Mouse (Mus musculus) midbrain, embryonic 16.5 days (tissue): ENCODE measurements around the gene Otub2. TPM values are rescaled to one million over a fixed set of nuclear protein-coding genes. Genes with fewer than 3 reads are reported as not detected.

Experiments
- ATAC-seq: fragments of 200-750 bp; cut with Nextera tagmentation; 2 replicates; pipeline ENCODE4 v1.8.0; 2017; ENCODE audit warnings: moderate TSS enrichment
- H3K27ac ChIP-seq: fragments of 300-500 bp; sonication (generic); 2 replicates; pipeline ENCODE4 v1.5.1; 2014; ENCODE audit warnings: mild to moderate bottlenecking, low read length, mixed read lengths
- H3K27me3 ChIP-seq: fragments of 300-500 bp; sonication (generic); 2 replicates; pipeline ENCODE4 v1.6.1; 2014; ENCODE audit warnings: low read depth, low read length, mixed read lengths; ENCODE audit not compliant: control insufficient read depth, insufficient read depth
- H3K36me3 ChIP-seq: fragments of 300-500 bp; sonication (generic); 2 replicates; pipeline ENCODE4 v1.6.1; 2014; ENCODE audit warnings: mild to moderate bottlenecking, low read length, moderate library complexity, mixed read lengths; ENCODE audit not compliant: control insufficient read depth, insufficient read depth
- H3K4me1 ChIP-seq: fragments of 300-500 bp; sonication (generic); 2 replicates; pipeline ENCODE4 v1.6.1; 2014; ENCODE audit warnings: mild to moderate bottlenecking, low read length, mixed read lengths; ENCODE audit not compliant: control insufficient read depth, insufficient read depth
- H3K4me2 ChIP-seq: fragments of 300-500 bp; sonication (generic); 2 replicates; pipeline ENCODE4 v1.6.1; 2014; ENCODE audit warnings: mild to moderate bottlenecking, low read length, mixed read lengths
- H3K4me3 ChIP-seq: fragments of 300-500 bp; sonication (generic); 2 replicates; pipeline ENCODE4 v1.5.1; 2014; ENCODE audit warnings: low read depth, mild to moderate bottlenecking, low read length, moderate library complexity, mixed read lengths
- H3K9ac ChIP-seq: fragments of 300-500 bp; sonication (generic); 2 replicates; pipeline ENCODE4 v1.6.1; 2014; ENCODE audit warnings: low read depth, low read length, mixed read lengths
- H3K9me3 ChIP-seq: fragments of 300-500 bp; sonication (generic); replicated peaks from 2 replicates; pipeline ENCODE4 v1.6.1; 2014; ENCODE audit warnings: mild to moderate bottlenecking, low read length, mixed read lengths; ENCODE audit not compliant: control insufficient read depth, poor library complexity, severe bottlenecking
- WGBS: fragments of 180-500 bp; shearing (Covaris S2); extraction: QIAGEN DNeasy Blood & Tissue Kit; methylation state at CpG from one replicate; pipeline ENCODE4 v1.1.7; 2014; 5-methylcytosine and 5-hydroxymethylcytosine counted together
- polyA plus RNA-seq: library from polyadenylated mRNA; unstranded; fragments of >200 nt; fragmentation: Nextera tagmentation; extraction: Ambion mirVana; gene quantifications from 2 replicates; pipeline ENCODE4 v1.2.1, GENCODE M21; 2015

The Otub2 gene
- polyA plus RNA-seq, 1 experiment from 2014 or later: 24.4 TPM

DNA sequence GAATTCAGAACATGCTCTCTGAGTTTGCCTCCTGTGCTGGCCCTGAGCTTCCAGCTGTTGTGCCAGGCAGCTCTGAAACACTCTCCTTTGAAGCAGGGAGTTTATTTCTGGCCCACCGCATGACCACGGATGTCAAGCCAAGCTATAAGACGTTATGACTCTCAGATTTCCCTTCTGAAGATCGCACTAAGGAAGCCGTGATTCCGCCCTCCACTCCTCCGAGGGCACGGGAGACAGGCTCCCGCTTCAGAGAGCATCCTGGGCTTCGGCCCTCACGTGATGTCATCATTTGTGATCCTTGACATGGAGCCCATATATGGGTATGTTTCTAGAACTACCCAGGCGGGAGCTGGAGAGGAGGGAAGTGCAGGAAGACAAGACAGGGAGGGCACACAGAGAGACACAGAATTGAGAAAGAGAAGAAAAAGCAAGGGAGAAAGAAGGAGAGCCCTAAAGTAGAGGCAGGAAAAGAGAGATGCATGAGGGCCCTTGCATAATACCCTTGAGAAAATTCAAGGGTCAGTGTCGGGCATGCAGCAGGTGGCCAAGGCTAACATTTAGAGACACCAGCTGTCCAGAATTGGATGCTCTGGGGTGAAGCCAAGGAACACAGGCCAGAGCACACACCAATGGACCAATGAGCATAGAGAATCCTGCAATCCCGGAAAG is 32.6 kb upstream of the Otub2 start, which contains the start of gene Asb2:
TSS of gene Asb2 (minus strand) at position 256 of the 669 bp plus-strand sequence.
- no peaks in the 10 kb centered on the region for H3K27me3 ChIP-seq
- no peak within 1 kb of the TSS for H3K9ac ChIP-seq
- no peak within 1 kb of the TSS for H3K27ac ChIP-seq
- H3K4me1 ChIP-seq: no peaks in the 10 kb centered on the region
- H3K36me3 ChIP-seq: no peaks in the 10 kb centered on the region
- no peaks in the 10 kb centered on the region for H3K9me3 ChIP-seq
- ATAC-seq: no peak
- no peak within 1 kb of the TSS for H3K4me2 ChIP-seq
- 72% methylated on average over 14 of the region's 14 CpGs for WGBS
- H3K4me3 ChIP-seq: no peak within 1 kb of the TSS

DNA sequence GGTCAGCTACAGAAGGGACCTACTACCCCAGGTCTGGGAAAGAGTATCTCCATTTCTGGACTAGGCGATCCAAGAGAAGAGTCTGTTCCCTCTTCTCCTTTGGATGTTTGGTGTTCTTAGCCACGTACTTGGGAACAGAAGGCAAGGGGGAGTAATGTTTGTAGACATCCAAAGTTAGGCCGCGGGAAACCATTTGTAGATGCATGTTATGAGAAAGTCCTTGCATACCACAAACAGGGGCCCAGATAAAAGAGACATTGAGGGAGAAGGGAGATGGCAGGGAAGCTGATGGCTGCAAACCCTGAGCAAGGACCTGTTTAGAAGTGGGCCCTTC is 32.1 kb upstream of the Otub2 start:
- Histone ChIP-seq H3K36me3 (no peaks in the 10 kb centered on the region), H3K4me2 (no peak overlapping the region), H3K27me3 (no peaks in the 10 kb centered on the region), H3K27ac (no peak overlapping the region), H3K4me1 (no peaks in the 10 kb centered on the region), H3K9me3 (no peaks in the 10 kb centered on the region), H3K4me3 (no peak overlapping the region), H3K9ac (no peak overlapping the region)
- ATAC-seq: no peak
- WGBS: 98% methylated on average over 4 of the region's 4 CpGs

DNA sequence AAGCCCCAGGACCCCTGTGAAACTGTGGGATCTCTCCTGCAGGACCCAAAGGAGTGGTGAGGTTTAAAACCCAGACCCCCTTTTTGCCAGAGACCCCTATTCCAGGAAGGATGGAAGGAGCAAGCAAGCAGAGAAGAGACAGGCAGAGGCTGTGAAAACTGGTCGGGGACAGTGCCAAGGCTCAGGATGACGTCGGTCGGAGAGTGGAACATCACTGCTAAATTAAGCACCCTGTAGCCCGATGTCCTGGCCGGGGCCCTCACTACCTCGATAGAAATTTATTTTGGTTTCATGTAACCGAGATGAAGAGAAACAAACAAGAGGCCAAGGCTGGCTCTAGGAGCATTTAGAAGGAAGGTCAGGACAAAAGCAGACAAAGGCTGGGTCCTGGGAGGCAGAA is 30.3 kb upstream of the Otub2 start:
- H3K9me3 ChIP-seq: no peaks in the 10 kb centered on the region
- 79% methylated on average over 8 of the region's 8 CpGs for WGBS
- no peaks in the 10 kb centered on the region for H3K36me3 ChIP-seq
- H3K4me1 ChIP-seq: no peaks in the 10 kb centered on the region
- no peak overlapping the region for H3K4me2 ChIP-seq
- no peak overlapping the region for H3K9ac ChIP-seq
- H3K27me3 ChIP-seq: no peaks in the 10 kb centered on the region
- no peak for ATAC-seq
- no peak overlapping the region for H3K4me3 ChIP-seq
- no peak overlapping the region for H3K27ac ChIP-seq

DNA sequence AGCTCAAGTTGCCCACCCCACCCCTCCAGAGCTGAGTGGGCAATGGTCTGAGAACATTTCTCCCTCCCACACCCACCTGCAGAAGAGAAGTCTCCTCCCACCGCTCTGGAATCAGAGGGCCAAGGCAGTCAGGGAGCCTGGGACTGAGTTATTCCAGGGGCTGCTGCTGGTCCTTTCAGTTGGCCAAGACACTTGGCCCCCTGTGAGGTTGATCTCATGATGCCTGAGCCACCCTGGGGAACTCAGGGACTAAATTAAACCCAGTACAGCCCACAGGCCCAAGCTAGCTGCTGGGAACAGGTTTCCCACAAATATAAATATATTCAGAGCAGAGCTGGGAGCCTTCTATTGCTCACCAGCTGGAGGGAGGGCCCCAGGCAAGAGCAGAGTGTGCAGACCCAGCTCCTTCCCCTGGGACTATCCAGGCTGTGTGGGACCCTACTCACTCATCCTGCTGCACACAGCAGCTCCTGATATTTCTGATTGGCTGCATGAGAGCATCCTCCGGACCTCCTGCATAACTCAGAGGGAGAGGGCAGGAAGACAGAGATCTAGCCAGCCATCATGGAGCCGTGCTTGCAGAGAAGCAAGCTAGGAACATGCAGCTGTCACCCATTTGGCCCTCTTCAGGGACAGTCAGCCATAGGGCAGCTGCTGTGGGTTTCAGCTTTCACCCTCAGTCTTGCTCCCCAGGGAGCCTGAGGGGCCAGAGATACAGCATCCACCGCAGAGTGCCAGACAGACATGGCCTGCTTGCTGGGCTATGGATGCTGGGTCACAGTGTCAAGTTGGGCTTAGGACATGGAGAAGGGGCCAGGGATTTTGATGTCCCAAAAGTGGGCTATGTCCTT is 29.3 kb upstream of the Otub2 start:
- H3K27ac ChIP-seq: no peak overlapping the region
- no peaks in the 10 kb centered on the region for H3K27me3 ChIP-seq
- H3K4me2 ChIP-seq: no peak overlapping the region
- WGBS: 57% methylated on average over 4 of the region's 4 CpGs
- no peaks in the 10 kb centered on the region for H3K36me3 ChIP-seq
- H3K4me3 ChIP-seq: no peak overlapping the region
- no peaks in the 10 kb centered on the region for H3K4me1 ChIP-seq
- H3K9ac ChIP-seq: no peak overlapping the region
- no peaks in the 10 kb centered on the region for H3K9me3 ChIP-seq
- no peak for ATAC-seq

DNA sequence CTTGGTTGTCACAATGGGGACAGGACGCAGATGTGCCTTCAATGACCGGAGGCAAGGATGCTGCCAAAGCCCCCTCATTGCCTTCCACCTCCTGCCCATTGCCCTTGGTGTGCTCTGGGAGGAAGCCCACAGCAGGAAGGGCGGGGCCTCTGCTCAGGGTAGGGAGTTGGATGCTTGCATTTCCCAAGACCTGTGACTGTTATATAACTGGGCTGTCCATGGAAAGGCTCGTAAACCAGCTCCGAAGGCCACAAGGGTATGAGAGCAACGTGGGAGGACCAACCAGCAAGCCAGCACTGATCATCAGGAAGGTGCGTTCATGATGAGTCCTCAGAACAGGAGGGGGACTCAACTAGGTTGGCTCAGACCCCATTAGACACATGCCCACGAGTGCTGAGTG is 27.7 kb upstream of the Otub2 start:
- WGBS: 86% methylated on average over 8 of the region's 8 CpGs
- Histone ChIP-seq H3K9ac (no peak overlapping the region), H3K4me3 (no peak overlapping the region), H3K9me3 (no peaks in the 10 kb centered on the region), H3K4me2 (no peak overlapping the region), H3K27ac (no peak overlapping the region), H3K27me3 (no peaks in the 10 kb centered on the region), H3K4me1 (no peaks in the 10 kb centered on the region), H3K36me3 (no peaks in the 10 kb centered on the region)
- ATAC-seq: no peak

DNA sequence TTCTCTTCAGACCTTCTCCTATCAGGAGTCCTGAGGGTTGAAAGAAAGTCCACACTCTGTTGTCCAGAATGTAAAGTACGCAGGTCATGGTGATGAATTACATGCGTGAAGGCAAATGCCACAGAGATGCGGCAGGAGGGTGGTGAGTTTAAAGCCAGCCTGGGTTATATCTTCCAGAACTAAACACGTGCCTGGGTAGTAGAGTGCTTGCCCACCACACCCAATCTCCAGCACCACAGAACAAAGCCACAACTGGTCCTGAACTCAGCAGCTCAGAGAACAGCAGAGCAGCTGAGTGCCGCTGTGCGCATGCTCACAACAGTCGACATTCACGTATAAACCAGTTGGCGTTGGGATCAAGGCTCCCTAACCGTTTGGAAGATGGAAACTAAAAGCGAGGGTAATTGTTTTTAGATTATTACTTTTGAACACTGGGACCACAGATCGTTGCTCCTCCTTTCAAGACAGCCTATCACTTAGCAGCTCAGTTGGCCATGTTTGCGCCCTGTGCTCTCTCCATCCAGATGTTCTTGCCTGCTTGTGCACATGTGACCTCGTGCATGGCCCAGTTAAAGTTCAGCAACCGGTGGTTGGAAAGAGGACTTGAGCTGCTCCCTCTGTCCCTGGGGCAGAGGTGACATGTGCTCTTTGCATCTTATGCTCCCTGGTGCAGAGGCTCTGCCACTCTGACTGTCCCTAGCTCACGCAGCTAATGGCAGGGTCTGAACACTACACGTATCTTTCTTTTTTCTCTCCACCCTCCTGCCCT is 26.8 kb upstream of the Otub2 start:
- no peak for ATAC-seq
- H3K36me3 ChIP-seq: no peaks in the 10 kb centered on the region
- no peaks in the 10 kb centered on the region for H3K9me3 ChIP-seq
- H3K4me2 ChIP-seq: no peak overlapping the region
- no peak overlapping the region for H3K9ac ChIP-seq
- H3K4me3 ChIP-seq: no peak overlapping the region
- H3K4me1 ChIP-seq: no peaks in the 10 kb centered on the region
- H3K27me3 ChIP-seq: no peaks in the 10 kb centered on the region
- WGBS: 90% methylated on average over 17 of the region's 17 CpGs
- H3K27ac ChIP-seq: no peak overlapping the region

DNA sequence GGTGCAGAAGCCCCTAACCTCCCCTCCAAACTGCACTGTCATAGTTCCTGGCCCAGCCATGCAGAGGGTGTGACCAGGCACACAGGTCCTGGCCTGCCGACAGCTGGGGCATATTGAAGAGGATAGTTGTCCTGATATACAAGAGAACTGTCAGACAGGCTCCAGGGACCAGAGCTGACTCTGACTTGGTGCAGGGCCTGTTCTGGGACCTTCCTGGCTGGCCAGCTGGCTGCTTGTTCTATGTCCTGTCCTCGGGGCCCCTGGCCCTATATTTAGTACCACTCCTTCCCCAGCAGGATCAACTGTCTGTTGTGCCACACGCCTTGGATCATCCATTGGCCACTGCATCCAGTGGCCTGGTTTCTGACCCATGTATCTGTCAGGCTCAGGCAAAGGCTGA is 26.1 kb upstream of the Otub2 start:
- no peak for ATAC-seq
- Histone ChIP-seq H3K4me2 (no peak overlapping the region), H3K36me3 (no peaks in the 10 kb centered on the region), H3K27ac (no peak overlapping the region), H3K27me3 (no peaks in the 10 kb centered on the region), H3K4me3 (no peak overlapping the region), H3K4me1 (no peaks in the 10 kb centered on the region), H3K9me3 (no peaks in the 10 kb centered on the region), H3K9ac (no peak overlapping the region)
- WGBS: 85% methylated on average over 3 of the region's 3 CpGs

DNA sequence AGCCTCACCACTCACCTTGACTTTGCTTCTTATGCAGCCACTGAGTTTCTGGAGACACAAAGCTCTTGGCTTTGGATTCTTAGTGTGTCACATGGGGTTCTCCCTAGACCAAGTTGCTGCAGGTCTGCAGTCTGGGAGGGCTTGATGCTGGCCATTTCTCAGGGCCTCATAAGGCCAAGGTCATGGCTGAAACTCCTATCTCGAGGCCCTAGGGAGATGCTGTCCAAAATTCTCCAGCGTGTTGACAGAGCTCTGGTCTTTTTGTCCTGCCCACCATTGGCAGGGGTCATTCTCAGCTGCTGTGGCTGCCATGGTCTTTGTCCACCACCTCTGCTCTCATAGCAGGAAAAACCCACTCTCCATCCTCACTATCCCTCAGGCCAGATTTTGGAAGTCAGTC is 21.3 kb upstream of the Otub2 start:
- no peak for ATAC-seq
- Histone ChIP-seq H3K9ac (no peak overlapping the region), H3K9me3 (no peaks in the 10 kb centered on the region), H3K4me1 (no peaks in the 10 kb centered on the region), H3K36me3 (no peaks in the 10 kb centered on the region), H3K4me2 (no peak overlapping the region), H3K27me3 (no peaks in the 10 kb centered on the region), H3K27ac (no peak overlapping the region), H3K4me3 (no peak overlapping the region)
- WGBS: 79% methylated on average over 2 of the region's 2 CpGs
